Mouse (Mus musculus): ENCODE measurements around the gene Vmn1r86. TPM values are rescaled to one million over a fixed set of nuclear protein-coding genes. Genes with fewer than 3 reads are reported as not detected.
"Not testable (repeated sequence)": the region's sequence is repeated elsewhere in the genome, so short reads cannot be mapped to it uniquely, and the experiment has no call there.

The Vmn1r86 gene
- total RNA-seq (2014; rRNA removed) = not detected in 2 replicates
- polyA plus RNA-seq (2015; fragmentation: Nextera tagmentation; extraction: Ambion mirVana) = not detected in 2 replicates

DNA sequence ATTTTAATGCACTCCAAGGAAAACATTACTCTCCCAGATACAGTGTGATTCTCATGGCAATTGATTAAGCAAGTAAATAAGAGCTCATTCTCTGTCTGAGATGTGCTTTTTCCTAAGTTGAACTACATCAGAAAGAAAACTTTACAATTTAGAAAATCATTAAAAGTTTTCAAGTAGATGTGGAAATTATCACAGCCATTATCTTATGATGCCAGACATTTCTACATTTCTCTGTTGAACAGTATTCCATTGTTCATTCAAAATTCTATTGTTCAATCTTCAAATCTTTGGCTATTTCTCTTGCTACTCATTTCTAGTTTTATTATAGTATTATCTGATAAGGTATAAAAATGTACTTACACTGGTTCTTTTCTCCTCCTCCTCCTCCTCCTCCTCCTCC, at the start of gene Vmn1r86:
Gene Vmn1r86, minus strand, starts transcription at position 101 of the 400 bp plus-strand sequence.
- Histone ChIP-seq H3K4me3 (ENCODE audit: low read depth, low read length) (no peak within 1 kb of the TSS), H3K4me1 (ENCODE audit: insufficient read depth) (no peaks in the 10 kb centered on the region), H3K9ac (no peak within 1 kb of the TSS), H3K27me3 (ENCODE audit: insufficient read depth, low read length) (no peaks in the 10 kb centered on the region), H3K36me3 (ENCODE audit: insufficient read depth) (no peaks in the 10 kb centered on the region), H3K9me3 (ENCODE audit: low read length) (no peaks in the 10 kb centered on the region), H3K4me2 (ENCODE audit: low read depth) (no peak within 1 kb of the TSS), H3K27ac (ENCODE audit: low read depth, low read length) (no peak within 1 kb of the TSS)
- no peak for DNase-seq
- TF ChIP-seq CTCF (IDR thresholded peaks at IDR 0.05; ENCODE audit: low read depth) = no peak
- ATAC-seq = no peak

DNA sequence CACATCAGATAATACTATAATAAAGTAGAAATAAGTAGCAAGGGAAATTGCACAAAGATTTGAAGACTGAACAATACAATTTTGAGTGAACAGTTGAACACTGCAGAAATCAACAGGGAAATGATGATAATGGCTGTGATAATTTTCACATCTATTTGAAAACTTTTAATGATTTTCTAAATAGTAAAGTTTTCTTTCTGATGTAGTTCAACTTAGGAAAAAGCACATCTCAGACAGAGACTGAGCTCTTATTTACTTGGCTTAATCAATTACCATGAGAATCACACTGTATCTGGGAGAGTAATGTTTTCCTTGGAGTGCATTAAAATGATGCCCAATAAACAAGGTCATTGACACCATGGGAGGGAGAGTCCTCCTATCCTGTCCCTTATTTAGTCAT, 39.6 kb upstream of the Vmn1r86 start, which contains the start of gene Vmn1r88:
Gene Vmn1r88, plus strand, starts transcription at position 301 of the 400 bp plus-strand sequence.
- Histone ChIP-seq H3K9ac (no peak within 1 kb of the TSS), H3K9me3 (ENCODE audit: low read length) (no peaks in the 10 kb centered on the region), H3K4me3 (ENCODE audit: low read depth, low read length) (no peak within 1 kb of the TSS), H3K36me3 (ENCODE audit: insufficient read depth) (no peaks in the 10 kb centered on the region), H3K4me2 (ENCODE audit: low read depth) (no peak within 1 kb of the TSS), H3K4me1 (ENCODE audit: insufficient read depth) (no peaks in the 10 kb centered on the region), H3K27me3 (ENCODE audit: insufficient read depth, low read length) (no peaks in the 10 kb centered on the region), H3K27ac (ENCODE audit: low read depth, low read length) (no peak within 1 kb of the TSS)
- no peak for TF ChIP-seq CTCF (IDR thresholded peaks at IDR 0.05; ENCODE audit: low read depth)
- no peak for DNase-seq
- no peak for ATAC-seq

DNA sequence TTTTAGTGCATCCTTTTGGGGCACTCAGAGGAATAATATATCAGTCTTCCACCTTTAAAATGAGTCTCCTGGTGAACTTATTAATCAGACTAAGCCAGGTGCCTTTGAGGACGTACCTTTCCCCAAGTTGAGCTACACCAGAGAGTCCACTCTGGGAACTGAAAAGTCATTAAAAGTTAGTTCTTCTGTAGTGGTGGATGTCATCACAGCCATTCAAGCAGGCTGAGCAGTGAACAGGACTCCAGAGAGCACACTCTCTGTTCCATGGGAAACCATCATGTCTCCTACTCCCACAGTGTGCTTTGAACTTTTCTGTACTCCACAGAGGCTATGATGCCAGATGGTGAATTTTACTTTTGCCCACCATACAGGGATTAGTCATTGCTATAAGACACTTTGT, 20.3 kb upstream of the Vmn1r86 start, which contains the start of gene Vmn1r87:
Gene Vmn1r87, minus strand, starts transcription at position 101 of the 400 bp plus-strand sequence.
- Histone ChIP-seq H3K9ac (no peak within 1 kb of the TSS), H3K27me3 (ENCODE audit: insufficient read depth, low read length) (no peaks in the 10 kb centered on the region), H3K36me3 (ENCODE audit: insufficient read depth) (no peaks in the 10 kb centered on the region), H3K4me1 (ENCODE audit: insufficient read depth) (no peaks in the 10 kb centered on the region), H3K4me2 (ENCODE audit: low read depth) (no peak within 1 kb of the TSS), H3K4me3 (ENCODE audit: low read depth, low read length) (no peak within 1 kb of the TSS), H3K27ac (ENCODE audit: low read depth, low read length) (no peak within 1 kb of the TSS), H3K9me3 (ENCODE audit: low read length) (no peaks in the 10 kb centered on the region)
- no peak for TF ChIP-seq CTCF (IDR thresholded peaks at IDR 0.05; ENCODE audit: low read depth)
- ATAC-seq (no peak), DNase-seq (no peak)
- 80% methylated on average over 1 of the region's 1 CpGs for WGBS

DNA sequence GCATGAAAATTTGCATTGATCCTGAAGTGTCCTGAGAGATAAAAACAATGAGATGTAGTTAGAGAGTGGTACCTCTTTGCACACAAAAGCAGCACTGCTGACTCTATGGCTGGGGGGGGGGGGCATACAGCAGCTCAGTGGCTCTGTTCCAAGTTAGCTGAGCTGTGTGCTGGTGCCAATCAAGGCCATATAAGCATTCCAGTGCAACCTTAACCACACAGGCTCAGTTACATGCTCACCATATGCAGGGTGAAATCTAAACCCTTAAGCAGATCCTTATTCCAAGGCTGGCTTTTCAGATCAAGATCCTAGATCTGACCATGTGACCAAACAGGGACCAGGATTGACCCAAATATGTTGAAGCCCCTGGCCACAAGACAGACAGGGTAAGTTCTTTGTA, 17.6 kb upstream of the Vmn1r86 start:
- no peak for TF ChIP-seq CTCF (IDR thresholded peaks at IDR 0.05; ENCODE audit: low read depth)
- no peak overlapping the region for H3K27ac ChIP-seq (ENCODE audit: low read depth, low read length)
- H3K9me3 ChIP-seq (ENCODE audit: low read length) = no peaks in the 10 kb centered on the region
- H3K36me3 ChIP-seq (ENCODE audit: insufficient read depth) = no peaks in the 10 kb centered on the region
- H3K9ac ChIP-seq = no peak overlapping the region
- no peaks in the 10 kb centered on the region for H3K4me1 ChIP-seq (ENCODE audit: insufficient read depth)
- H3K4me2 ChIP-seq (ENCODE audit: low read depth) = no peak overlapping the region
- no peaks in the 10 kb centered on the region for H3K27me3 ChIP-seq (ENCODE audit: insufficient read depth, low read length)
- H3K4me3 ChIP-seq (ENCODE audit: low read depth, low read length) = no peak overlapping the region
- ATAC-seq (no peak), DNase-seq (no peak)

DNA sequence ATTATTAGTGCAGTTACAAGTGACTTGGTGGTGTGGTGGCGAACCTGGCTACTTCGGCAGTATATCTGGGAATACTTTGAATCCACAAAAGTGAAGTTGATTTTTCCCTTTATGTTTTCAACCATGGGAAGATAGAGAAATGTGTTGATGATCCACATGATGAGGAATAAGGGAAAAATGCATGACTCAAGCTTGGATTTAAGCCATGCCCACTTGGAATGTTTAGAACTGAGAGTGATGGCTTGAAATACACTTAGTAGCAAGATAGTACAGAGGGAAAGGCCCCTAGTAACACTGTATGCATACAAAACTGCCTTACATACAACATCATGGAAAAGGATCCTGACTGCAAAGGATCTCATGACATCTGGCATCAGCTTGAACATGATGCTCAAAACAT, 12.1 kb upstream of the Vmn1r86 start:
- no peak for ATAC-seq

DNA sequence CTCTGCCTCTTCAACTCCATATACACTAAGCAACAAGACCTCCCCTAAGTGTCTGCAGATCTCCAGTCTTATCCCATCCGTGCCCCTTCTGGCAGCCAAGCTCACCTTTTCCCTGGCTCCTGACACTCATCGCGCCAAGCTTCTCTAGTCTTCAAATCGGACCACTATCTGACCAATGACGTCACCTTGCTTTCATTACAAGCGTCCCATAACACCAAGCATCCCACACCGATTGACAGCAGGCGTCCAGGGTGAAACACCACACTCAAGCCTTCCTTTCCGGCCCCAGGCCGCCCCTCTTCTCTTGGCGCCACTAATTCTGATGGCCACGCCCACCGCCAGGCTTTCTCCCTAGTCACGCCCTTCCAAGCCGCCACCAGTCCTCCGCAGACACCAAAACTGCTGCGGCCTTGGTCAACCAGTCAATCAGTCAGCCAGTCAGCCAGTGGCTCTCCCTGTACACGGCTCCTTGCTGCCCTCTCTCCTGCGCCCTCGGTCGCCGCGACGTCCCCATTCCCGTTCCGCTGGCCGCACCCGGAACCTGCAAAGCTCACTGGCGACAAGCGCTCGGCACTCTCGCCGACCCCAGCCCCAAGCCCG, 3.9 kb upstream of the Vmn1r86 start:
- not testable (repeated sequence) for H3K4me1 ChIP-seq (ENCODE audit: insufficient read depth); H3K9ac ChIP-seq; H3K36me3 ChIP-seq (ENCODE audit: insufficient read depth); H3K9me3 ChIP-seq (ENCODE audit: low read length); H3K27ac ChIP-seq (ENCODE audit: low read depth, low read length); H3K27me3 ChIP-seq (ENCODE audit: insufficient read depth, low read length); DNase-seq
- 3% methylated on average over 12 of the region's 34 CpGs for WGBS
- Histone ChIP-seq H3K4me3 (ENCODE audit: low read depth, low read length) (0 out of 2 replicates have a peak overlapping the region, but pooled peaks have one; percentile 16), H3K4me2 (ENCODE audit: low read depth) (peak overlapping the region; percentile 36)
- ATAC-seq = peak; percentile 79

More for the DNA sequence above, 12.1 kb upstream of the Vmn1r86 start:
- no peak overlapping the region for H3K9ac ChIP-seq
- 90% methylated on average over 2 of the region's 2 CpGs for WGBS
- H3K9me3 ChIP-seq (ENCODE audit: low read length) = no peaks in the 10 kb centered on the region
- no peak for TF ChIP-seq CTCF (IDR thresholded peaks at IDR 0.05; ENCODE audit: low read depth)
- no peak overlapping the region for H3K4me2 ChIP-seq (ENCODE audit: low read depth)
- H3K27me3 ChIP-seq (ENCODE audit: insufficient read depth, low read length) = no peaks in the 10 kb centered on the region
- H3K4me1 ChIP-seq (ENCODE audit: insufficient read depth) = no peaks in the 10 kb centered on the region
- no peak overlapping the region for H3K4me3 ChIP-seq (ENCODE audit: low read depth, low read length)
- DNase-seq = no peak
- H3K27ac ChIP-seq (ENCODE audit: low read depth, low read length) = no peak overlapping the region
- H3K36me3 ChIP-seq (ENCODE audit: insufficient read depth) = no peaks in the 10 kb centered on the region

DNA sequence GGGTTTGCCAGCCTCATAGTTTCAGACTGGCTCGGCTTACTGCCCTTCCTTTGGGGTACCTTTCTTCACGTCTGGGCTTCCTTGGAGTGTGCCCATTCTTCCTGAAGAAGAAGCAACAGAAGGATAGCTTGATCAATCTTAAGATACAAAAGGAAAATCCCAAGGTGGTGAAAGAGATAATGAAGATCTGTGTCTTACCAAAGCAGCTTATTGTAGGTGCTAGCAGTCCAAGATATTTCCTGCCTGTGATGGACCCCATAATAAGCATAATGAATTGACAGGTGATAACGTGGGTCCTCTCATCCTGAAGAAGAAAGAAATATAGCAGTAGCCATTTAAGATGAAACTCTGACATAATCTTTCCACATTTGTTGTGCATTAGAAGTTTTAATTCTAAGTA, 24.6 kb downstream of the Vmn1r86 start, which contains the start of gene Vmn1r85:
Gene Vmn1r85, minus strand, starts transcription at position 101 of the 400 bp plus-strand sequence.
- no peak within 1 kb of the TSS for H3K9ac ChIP-seq
- H3K4me2 ChIP-seq (ENCODE audit: low read depth) = no peak within 1 kb of the TSS
- H3K27me3 ChIP-seq (ENCODE audit: insufficient read depth, low read length) = no peaks in the 10 kb centered on the region
- H3K4me1 ChIP-seq (ENCODE audit: insufficient read depth) = no peaks in the 10 kb centered on the region
- DNase-seq = no peak
- TF ChIP-seq CTCF (IDR thresholded peaks at IDR 0.05; ENCODE audit: low read depth) = no peak
- ATAC-seq = no peak
- H3K36me3 ChIP-seq (ENCODE audit: insufficient read depth) = no peaks in the 10 kb centered on the region
- no peak within 1 kb of the TSS for H3K4me3 ChIP-seq (ENCODE audit: low read depth, low read length)
- H3K9me3 ChIP-seq (ENCODE audit: low read length) = no peaks in the 10 kb centered on the region
- no peak within 1 kb of the TSS for H3K27ac ChIP-seq (ENCODE audit: low read depth, low read length)
- 67% methylated on average over 3 of the region's 3 CpGs for WGBS
